Mouse (Mus musculus) urinary bladder, postnatal 14 days (tissue): Measurements from ENCODE around the gene Rhno1.
"Not testable (repeated sequence)": the region's sequence is repeated elsewhere in the genome, so short reads cannot be mapped to it uniquely, and the experiment has no call there.

Experiments used
- DNase-seq: peaks from one replicate; pipeline ENCODE4 v3.0.0; 2021; ENCODE audit warnings: low spot score

Gene Rhno1

GRCm38 (mm10) chr6:128362381-128363006, at the start of gene Rhno1, which contains the start of gene Foxm1:
Gene Rhno1 (minus strand): TSS chr6:128362911.
Gene Foxm1 (plus strand): TSS chr6:128362967.
- peak; percentile 87 for DNase-seq

GRCm38 (mm10) chr6:128411115-128411514, 48.4 kb upstream of the Rhno1 start:
- peak; percentile 79 for DNase-seq

- DNase-seq: no peak
Observed at GRCm38 (mm10) chr6:128410305-128410704, 47.6 kb upstream of the Rhno1 start.

GRCm38 (mm10) chr6:128408544-128409125, 45.9 kb upstream of the Rhno1 start:
- DNase-seq: no peak

GRCm38 (mm10) chr6:128404708-128405107, 42.0 kb upstream of the Rhno1 start:
- DNase-seq: no peak

- peak; percentile 40 for DNase-seq
Observed at GRCm38 (mm10) chr6:128399421-128400185, 36.9 kb upstream of the Rhno1 start.

GRCm38 (mm10) chr6:128398996-128399395, 36.3 kb upstream of the Rhno1 start, which contains the start of gene Nrip2:
Gene Nrip2 (plus strand): TSS chr6:128399296.
- no peak for DNase-seq

GRCm38 (mm10) chr6:128397574-128398261, 35.0 kb upstream of the Rhno1 start:
- DNase-seq: no peak

GRCm38 (mm10) chr6:128390683-128391082, 28.0 kb upstream of the Rhno1 start:
- no peak for DNase-seq

GRCm38 (mm10) chr6:128389185-128389584, 26.5 kb upstream of the Rhno1 start:
- DNase-seq: no peak

GRCm38 (mm10) chr6:128385026-128385425, 22.3 kb upstream of the Rhno1 start:
- no peak for DNase-seq

GRCm38 (mm10) chr6:128383752-128384151, 21.0 kb upstream of the Rhno1 start:
- no peak for DNase-seq

- DNase-seq: no peak
Observed at GRCm38 (mm10) chr6:128381254-128381653, 18.5 kb upstream of the Rhno1 start.

GRCm38 (mm10) chr6:128380594-128381167, 18.0 kb upstream of the Rhno1 start:
- not testable (repeated sequence) for DNase-seq

- no peak for DNase-seq
Observed at GRCm38 (mm10) chr6:128379636-128380035, 16.9 kb upstream of the Rhno1 start.

- DNase-seq: peak; percentile 45
Observed at GRCm38 (mm10) chr6:128376371-128377085, 13.8 kb upstream of the Rhno1 start.

GRCm38 (mm10) chr6:128375192-128375591, 12.5 kb upstream of the Rhno1 start, which contains the start of the genes Tex52 and Gm44596:
Gene Tex52 (plus strand): TSS chr6:128375456.
Gene Gm44596 (plus strand): TSS chr6:128375503.
- DNase-seq: no peak

GRCm38 (mm10) chr6:128370040-128370439, 7.3 kb upstream of the Rhno1 start:
- DNase-seq: no peak

- DNase-seq: no peak
Observed at GRCm38 (mm10) chr6:128366466-128366865, 3.8 kb upstream of the Rhno1 start.

GRCm38 (mm10) chr6:128364721-128365120, 2.0 kb upstream of the Rhno1 start:
- DNase-seq: no peak
